In the genomic region with DNA sequence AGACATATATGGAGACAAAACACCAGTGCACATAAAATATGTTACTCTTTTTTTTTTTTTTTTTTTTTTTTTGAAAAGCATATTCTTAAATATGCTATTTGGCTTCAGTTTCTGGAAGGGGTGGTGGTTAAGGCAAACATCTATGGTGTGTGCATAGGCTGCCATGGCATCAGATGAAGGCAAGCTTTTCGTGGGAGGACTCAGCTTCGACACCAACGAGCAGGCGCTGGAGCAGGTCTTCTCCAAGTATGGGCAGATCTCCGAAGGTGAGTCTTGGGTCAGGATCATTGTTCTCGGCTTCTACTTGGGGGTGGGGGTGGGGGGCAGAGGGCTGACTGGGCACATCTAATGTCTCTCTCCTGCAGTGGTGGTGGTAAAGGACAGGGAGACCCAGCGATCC, we compare ENCODE assay signal across 12 mouse cellular contexts. TPM values are rescaled to one million over a fixed set of nuclear protein-coding genes. Genes with fewer than 3 reads are reported as not detected.
A peak's percentile ranks its signal among the peaks of the same experiment; 100 is the strongest.
DNase-seq lines count a peak whose midpoint lies in the region; ATAC-seq and TF ChIP-seq lines count a peak whose summit lies in the region.
"Had no signal": no experiment of that assay in that cellular context is flagged by ENCODE, and none has a peak within 500 bp of the region (broad histone marks: within the 10 kb centered on the region; RNA-seq: fewer than 3 reads in every experiment).

No protein-coding gene starts in this region.

- H3K4me2 ChIP-seq in hindbrain, embryonic 12.5 days (replicated peaks): no peak overlapping the region; the same call in 1 of the 2 replicates
- no peak overlapping the region for H3K4me2 ChIP-seq in hindbrain, postnatal 0 days (ENCODE audit: low read depth, low read length)
- peak overlapping the region; percentile 86; the same call in 1 of the 2 replicates for H3K4me2 ChIP-seq in midbrain, embryonic 13.5 days (replicated peaks)
- H3K4me2 ChIP-seq in midbrain, embryonic 11.5 days: no peak overlapping the region
- peak overlapping the region; percentile 88 for H3K4me2 ChIP-seq in hindbrain, embryonic 14.5 days (replicated peaks)
- peak overlapping the region; percentile 96; the same call in 1 of the 2 replicates for H3K4me2 ChIP-seq in neural tube, embryonic 15.5 days

- no peak for ATAC-seq in hindbrain, embryonic 12.5 days (ENCODE audit: low FRiP score)
- no peak for ATAC-seq in hindbrain, postnatal 0 days
- no peak for ATAC-seq in midbrain, embryonic 13.5 days
- no peak for ATAC-seq in midbrain, embryonic 11.5 days (ENCODE audit: low FRiP score)
- ATAC-seq in hindbrain, embryonic 14.5 days (ENCODE audit: low FRiP score): no peak
- ATAC-seq in neural tube, embryonic 15.5 days (ENCODE audit: low FRiP score): no peak
- ATAC-seq: inflammation-experienced regulatory T-cells, adult 6 months had no signal

- no peak for DNase-seq in hindbrain, postnatal 0 days (ENCODE audit: low spot score)
- DNase-seq in midbrain, embryonic 11.5 days (ENCODE audit: low spot score, missing footprints): no peak
- DNase-seq in hindbrain, embryonic 14.5 days (ENCODE audit: low spot score): no peak
- no peak for DNase-seq in spleen, postnatal 10 days (ENCODE audit: low spot score in 2 of 2)
- DNase-seq: heart, adult 18-20 months; kidney, postnatal 36 days had no signal

- H3K9ac ChIP-seq in hindbrain, embryonic 12.5 days: 0 out of 2 replicates have a peak overlapping the region, but pooled peaks have one; percentile 9
- no peak overlapping the region for H3K9ac ChIP-seq in hindbrain, postnatal 0 days (replicated peaks; ENCODE audit: low read length)
- peak overlapping the region; percentile 100; the same call in 1 of the 2 replicates for H3K9ac ChIP-seq in midbrain, embryonic 13.5 days (replicated peaks)
- no peak overlapping the region for H3K9ac ChIP-seq in midbrain, embryonic 11.5 days (ENCODE audit: low read length)
- peak overlapping the region; percentile 100; the same call in 1 of the 2 replicates for H3K9ac ChIP-seq in hindbrain, embryonic 14.5 days
- peak overlapping the region; percentile 100; the same call in 1 of the 2 replicates for H3K9ac ChIP-seq in neural tube, embryonic 15.5 days (replicated peaks)

- no peak for TF ChIP-seq CTCF in hindbrain, postnatal 0 days (IDR thresholded peaks at IDR 0.05; ENCODE audit: low read depth)

- no peaks in the 10 kb centered on the region for H3K9me3 ChIP-seq in hindbrain, embryonic 12.5 days (replicated peaks)
- H3K9me3 ChIP-seq in hindbrain, postnatal 0 days (ENCODE audit: low read length): no peaks in the 10 kb centered on the region
- no peaks in the 10 kb centered on the region for H3K9me3 ChIP-seq in midbrain, embryonic 13.5 days
- H3K9me3 ChIP-seq in midbrain, embryonic 11.5 days (ENCODE audit: control insufficient read depth, low read length): no peaks in the 10 kb centered on the region
- H3K9me3 ChIP-seq in hindbrain, embryonic 14.5 days (ENCODE audit: control insufficient read depth, low read length): no peaks in the 10 kb centered on the region
- H3K9me3 ChIP-seq in neural tube, embryonic 15.5 days (replicated peaks): no peaks in the 10 kb centered on the region
- H3K9me3 ChIP-seq: embryonic facial prominence, embryonic 12.5 days had no signal

- H3K36me3 ChIP-seq in hindbrain, embryonic 12.5 days: peaks cover 32% of the 10 kb centered on the region
- peaks cover 20% of the 10 kb centered on the region; the same call in 1 of the 2 replicates for H3K36me3 ChIP-seq in hindbrain, postnatal 0 days (ENCODE audit: insufficient read depth, low read length)
- peaks cover 28% of the 10 kb centered on the region for H3K36me3 ChIP-seq in midbrain, embryonic 13.5 days
- H3K36me3 ChIP-seq in midbrain, embryonic 11.5 days (ENCODE audit: control insufficient read depth, insufficient read depth, low read length): peaks cover 22% of the 10 kb centered on the region
- peaks cover 30% of the 10 kb centered on the region for H3K36me3 ChIP-seq in hindbrain, embryonic 14.5 days (replicated peaks; ENCODE audit: control insufficient read depth, insufficient read depth)
- H3K36me3 ChIP-seq in neural tube, embryonic 15.5 days: peaks cover 25% of the 10 kb centered on the region

- peaks cover 61% of the 10 kb centered on the region for H3K4me1 ChIP-seq in hindbrain, embryonic 12.5 days
- peaks cover 17% of the 10 kb centered on the region for H3K4me1 ChIP-seq in hindbrain, postnatal 0 days (ENCODE audit: insufficient read depth, low read length)
- peaks cover 72% of the 10 kb centered on the region for H3K4me1 ChIP-seq in midbrain, embryonic 13.5 days (replicated peaks)
- H3K4me1 ChIP-seq in midbrain, embryonic 11.5 days (ENCODE audit: control insufficient read depth, insufficient read depth, low read length): peaks cover 43% of the 10 kb centered on the region
- H3K4me1 ChIP-seq in hindbrain, embryonic 14.5 days (replicated peaks; ENCODE audit: control insufficient read depth, insufficient read depth, low read length): peaks cover 38% of the 10 kb centered on the region
- H3K4me1 ChIP-seq in neural tube, embryonic 15.5 days: peaks cover 73% of the 10 kb centered on the region

- no peak overlapping the region for H3K4me3 ChIP-seq in hindbrain, embryonic 12.5 days
- no peak overlapping the region for H3K4me3 ChIP-seq in hindbrain, postnatal 0 days (ENCODE audit: low read length)
- peak overlapping the region; percentile 93 for H3K4me3 ChIP-seq in midbrain, embryonic 13.5 days (replicated peaks)
- H3K4me3 ChIP-seq in midbrain, embryonic 11.5 days (ENCODE audit: low read depth, low read length): no peak overlapping the region
- no peak overlapping the region for H3K4me3 ChIP-seq in hindbrain, embryonic 14.5 days (replicated peaks; ENCODE audit: low read length)
- H3K4me3 ChIP-seq in neural tube, embryonic 15.5 days (replicated peaks): no peak overlapping the region
- H3K4me3 ChIP-seq: left cerebral cortex, adult 2 months had no signal

- no peaks in the 10 kb centered on the region for H3K27me3 ChIP-seq in hindbrain, embryonic 12.5 days
- no peaks in the 10 kb centered on the region for H3K27me3 ChIP-seq in hindbrain, postnatal 0 days (ENCODE audit: insufficient read depth, low read length)
- no peaks in the 10 kb centered on the region for H3K27me3 ChIP-seq in midbrain, embryonic 13.5 days
- H3K27me3 ChIP-seq in midbrain, embryonic 11.5 days (ENCODE audit: control insufficient read depth, insufficient read depth, low read length): no peaks in the 10 kb centered on the region
- no peaks in the 10 kb centered on the region for H3K27me3 ChIP-seq in hindbrain, embryonic 14.5 days (ENCODE audit: control insufficient read depth, insufficient read depth, low read length)
- H3K27me3 ChIP-seq in neural tube, embryonic 15.5 days (replicated peaks): no peaks in the 10 kb centered on the region
- H3K27me3 ChIP-seq: embryonic facial prominence, embryonic 12.5 days had no signal

- 95% methylated on average over 7 of the region's 7 CpGs for WGBS in hindbrain, embryonic 12.5 days
- 93% methylated on average over 7 of the region's 7 CpGs for WGBS in hindbrain, postnatal 0 days
- 91% methylated on average over 7 of the region's 7 CpGs for WGBS in midbrain, embryonic 13.5 days
- 93% methylated on average over 7 of the region's 7 CpGs for WGBS in midbrain, embryonic 11.5 days
- WGBS in hindbrain, embryonic 14.5 days: 96% methylated on average over 7 of the region's 7 CpGs
- 93% methylated on average over 7 of the region's 7 CpGs for WGBS in neural tube, embryonic 15.5 days

- H3K27ac ChIP-seq in hindbrain, embryonic 12.5 days: no peak overlapping the region
- no peak overlapping the region for H3K27ac ChIP-seq in hindbrain, postnatal 0 days
- H3K27ac ChIP-seq in midbrain, embryonic 13.5 days: no peak overlapping the region
- H3K27ac ChIP-seq in midbrain, embryonic 11.5 days (ENCODE audit: low read depth, low read length): no peak overlapping the region
- no peak overlapping the region for H3K27ac ChIP-seq in hindbrain, embryonic 14.5 days
- H3K27ac ChIP-seq in neural tube, embryonic 15.5 days (replicated peaks): 0 out of 2 replicates have a peak overlapping the region, but pooled peaks have one; percentile 5
- H3K27ac ChIP-seq: embryonic facial prominence, embryonic 12.5 days had no signal

RNA-seq across cellular contexts. Expression of a gene that starts 3.1 kb away (rescaled TPM):
- 12.0 and 13.3 TPM in 2 replicates for polyA plus RNA-seq in hindbrain, embryonic 12.5 days (2016; fragmentation: Nextera tagmentation; extraction: Ambion mirVana)
- total RNA-seq in hindbrain, postnatal 0 days (2014; rRNA removed): 2.6 and 3.2 TPM in 2 replicates
- polyA plus RNA-seq in hindbrain, postnatal 0 days (2015; fragmentation: Nextera tagmentation; extraction: Ambion mirVana): 4.3 and 4.4 TPM in 2 replicates
- polyA plus RNA-seq in midbrain, embryonic 13.5 days (2015; fragmentation: Nextera tagmentation; extraction: Ambion mirVana): 11.9 and 14.5 TPM in 2 replicates
- polyA plus RNA-seq in midbrain, embryonic 11.5 days (2014; fragmentation: Nextera tagmentation; extraction: Ambion mirVana): 8.0 and 8.7 TPM in 2 replicates
- polyA plus RNA-seq in hindbrain, embryonic 14.5 days (2014; fragmentation: Nextera tagmentation; extraction: Ambion mirVana): 7.0 and 7.7 TPM in 2 replicates
- polyA plus RNA-seq in neural tube, embryonic 15.5 days (2015; fragmentation: Nextera tagmentation; extraction: Ambion mirVana): 13.5 and 14.3 TPM in 2 replicates

RNA-seq across cellular contexts. Expression of a gene that starts 3.9 kb away (rescaled TPM):
- polyA plus RNA-seq in hindbrain, embryonic 12.5 days (2016; fragmentation: Nextera tagmentation; extraction: Ambion mirVana): 235 and 271 TPM in 2 replicates
- 257 and 261 TPM in 2 replicates for total RNA-seq in hindbrain, postnatal 0 days (2014; rRNA removed)
- 730 and 732 TPM in 2 replicates for polyA plus RNA-seq in hindbrain, postnatal 0 days (2015; fragmentation: Nextera tagmentation; extraction: Ambion mirVana)
- polyA plus RNA-seq in midbrain, embryonic 13.5 days (2015; fragmentation: Nextera tagmentation; extraction: Ambion mirVana): 354 and 412 TPM in 2 replicates
- polyA plus RNA-seq in midbrain, embryonic 11.5 days (2014; fragmentation: Nextera tagmentation; extraction: Ambion mirVana): 81.5 and 87.1 TPM in 2 replicates
- 203 and 252 TPM in 2 replicates for polyA plus RNA-seq in hindbrain, embryonic 14.5 days (2014; fragmentation: Nextera tagmentation; extraction: Ambion mirVana)
- polyA plus RNA-seq in neural tube, embryonic 15.5 days (2015; fragmentation: Nextera tagmentation; extraction: Ambion mirVana): 284 and 345 TPM in 2 replicates

RNA-seq across cellular contexts. Expression of a gene that starts 9.6 kb away (rescaled TPM):
- polyA plus RNA-seq in hindbrain, embryonic 12.5 days (2016; fragmentation: Nextera tagmentation; extraction: Ambion mirVana): 49.3 and 50.5 TPM in 2 replicates
- total RNA-seq in hindbrain, postnatal 0 days (2014; rRNA removed): 24.0 and 32.8 TPM in 2 replicates
- 23.2 and 23.8 TPM in 2 replicates for polyA plus RNA-seq in hindbrain, postnatal 0 days (2015; fragmentation: Nextera tagmentation; extraction: Ambion mirVana)
- polyA plus RNA-seq in midbrain, embryonic 13.5 days (2015; fragmentation: Nextera tagmentation; extraction: Ambion mirVana): 34.5 and 41.3 TPM in 2 replicates
- polyA plus RNA-seq in midbrain, embryonic 11.5 days (2014; fragmentation: Nextera tagmentation; extraction: Ambion mirVana): 78.1 and 91.7 TPM in 2 replicates
- 25.9 and 26.2 TPM in 2 replicates for polyA plus RNA-seq in hindbrain, embryonic 14.5 days (2014; fragmentation: Nextera tagmentation; extraction: Ambion mirVana)
- polyA plus RNA-seq in neural tube, embryonic 15.5 days (2015; fragmentation: Nextera tagmentation; extraction: Ambion mirVana): 25.9 and 31.2 TPM in 2 replicates
- polyA plus RNA-seq: inflammation-experienced regulatory T-cells, adult 6 months had no signal

RNA-seq across cellular contexts. Expression of a gene that starts 21.6 kb away (rescaled TPM):
- polyA plus RNA-seq in hindbrain, embryonic 12.5 days (2016; fragmentation: Nextera tagmentation; extraction: Ambion mirVana): 42.1 and 54.5 TPM in 2 replicates
- 146 and 172 TPM in 2 replicates for total RNA-seq in hindbrain, postnatal 0 days (2014; rRNA removed)
- polyA plus RNA-seq in hindbrain, postnatal 0 days (2015; fragmentation: Nextera tagmentation; extraction: Ambion mirVana): 14.7 and 15.8 TPM in 2 replicates
- polyA plus RNA-seq in midbrain, embryonic 13.5 days (2015; fragmentation: Nextera tagmentation; extraction: Ambion mirVana): 35.9 and 40.6 TPM in 2 replicates
- 66.0 and 71.3 TPM in 2 replicates for polyA plus RNA-seq in midbrain, embryonic 11.5 days (2014; fragmentation: Nextera tagmentation; extraction: Ambion mirVana)
- 44.1 and 54.4 TPM in 2 replicates for polyA plus RNA-seq in hindbrain, embryonic 14.5 days (2014; fragmentation: Nextera tagmentation; extraction: Ambion mirVana)
- polyA plus RNA-seq in neural tube, embryonic 15.5 days (2015; fragmentation: Nextera tagmentation; extraction: Ambion mirVana): 19.4 and 20.5 TPM in 2 replicates

RNA-seq across cellular contexts. Expression of a gene that starts 29.0 kb away (rescaled TPM):
- 18.4 and 22.3 TPM in 2 replicates for polyA plus RNA-seq in hindbrain, embryonic 12.5 days (2016; fragmentation: Nextera tagmentation; extraction: Ambion mirVana)
- 270 and 288 TPM in 2 replicates for total RNA-seq in hindbrain, postnatal 0 days (2014; rRNA removed)
- 95.5 and 106 TPM in 2 replicates for polyA plus RNA-seq in hindbrain, postnatal 0 days (2015; fragmentation: Nextera tagmentation; extraction: Ambion mirVana)
- 40.6 and 45.3 TPM in 2 replicates for polyA plus RNA-seq in midbrain, embryonic 13.5 days (2015; fragmentation: Nextera tagmentation; extraction: Ambion mirVana)
- polyA plus RNA-seq in midbrain, embryonic 11.5 days (2014; fragmentation: Nextera tagmentation; extraction: Ambion mirVana): 11.1 and 11.8 TPM in 2 replicates
- 93.4 and 96.4 TPM in 2 replicates for polyA plus RNA-seq in hindbrain, embryonic 14.5 days (2014; fragmentation: Nextera tagmentation; extraction: Ambion mirVana)
- 91.9 and 93.0 TPM in 2 replicates for polyA plus RNA-seq in neural tube, embryonic 15.5 days (2015; fragmentation: Nextera tagmentation; extraction: Ambion mirVana)

Comparison
In these comparisons a context has a peak if more than half of its experiments do, and no peak if none do; other contexts are left out.
1. H3K4me2 ChIP-seq: peak in midbrain, embryonic 13.5 days (single experiment), hindbrain, embryonic 14.5 days (single experiment) and neural tube, embryonic 15.5 days (single experiment); none in hindbrain, embryonic 12.5 days (single experiment), hindbrain, postnatal 0 days (single experiment) and midbrain, embryonic 11.5 days (single experiment).
2. H3K9ac ChIP-seq: peak in hindbrain, embryonic 12.5 days (single experiment), midbrain, embryonic 13.5 days (single experiment), hindbrain, embryonic 14.5 days (single experiment) and neural tube, embryonic 15.5 days (single experiment); none in hindbrain, postnatal 0 days (single experiment) and midbrain, embryonic 11.5 days (single experiment).